Mouse (Mus musculus) stomach, postnatal 0 days (tissue): ENCODE results near the gene Klhdc8a. TPM values are rescaled to one million over a fixed set of nuclear protein-coding genes. Genes with fewer than 3 reads are reported as not detected.
A peak's percentile ranks its signal among the peaks of the same experiment; 100 is the strongest.

ENCODE experiments used
- ATAC-seq: fragments of 200-750 bp; cut with Nextera tagmentation; 2 replicates; pipeline ENCODE4 v1.8.0; 2017; ENCODE audit not compliant: low FRiP score, low TSS enrichment
- DNase-seq: peaks from one replicate; pipeline ENCODE4 v3.0.0-alpha.2; 2016; ENCODE audit warnings: low spot score
- H3K27ac ChIP-seq: fragments of 300-500 bp; sonication (generic); replicated peaks from 2 replicates; pipeline ENCODE4 v1.5.1; 2014; ENCODE audit warnings: mild to moderate bottlenecking, control low read depth
- H3K27me3 ChIP-seq: fragments of 300-500 bp; sonication (generic); 2 replicates; pipeline ENCODE4 v1.6.1; 2014; ENCODE audit warnings: low read length; ENCODE audit not compliant: control insufficient read depth, insufficient read depth
- H3K36me3 ChIP-seq: fragments of 300-500 bp; sonication (generic); 2 replicates; pipeline ENCODE4 v1.6.1; 2014; ENCODE audit warnings: low read length, mixed read lengths; ENCODE audit not compliant: control insufficient read depth, insufficient read depth
- H3K4me1 ChIP-seq: fragments of 300-500 bp; sonication (generic); replicated peaks from 2 replicates; pipeline ENCODE4 v1.6.1; 2014; ENCODE audit warnings: antibody characterized with exemption; ENCODE audit not compliant: control insufficient read depth, insufficient read depth
- H3K4me2 ChIP-seq: fragments of 300-500 bp; sonication (generic); replicated peaks from 2 replicates; pipeline ENCODE4 v1.6.1; 2014; ENCODE audit warnings: low read depth, mild to moderate bottlenecking, control low read depth, moderate library complexity
- H3K4me3 ChIP-seq: fragments of 300-500 bp; sonication (generic); 2 replicates; pipeline ENCODE4 v1.5.1; 2014; ENCODE audit warnings: low read depth, low read length, control low read depth
- H3K9ac ChIP-seq: fragments of 300-500 bp; sonication (generic); 2 replicates; pipeline ENCODE4 v1.6.1; 2014; ENCODE audit warnings: mild to moderate bottlenecking, low read length, control low read depth, mixed read lengths
- H3K9me3 ChIP-seq: fragments of 300-500 bp; sonication (generic); 2 replicates; pipeline ENCODE4 v1.6.1; 2016; ENCODE audit warnings: low read length; ENCODE audit not compliant: control insufficient read depth
- CTCF ChIP-seq: IDR thresholded peaks from 2 replicates; pipeline ENCODE4 v1.5.1; 2016; ENCODE audit warnings: antibody characterized with exemption, low read depth, mild to moderate bottlenecking, moderate library complexity
- EP300 ChIP-seq: optimal IDR thresholded peaks from 2 replicates; pipeline ENCODE3; 2016; ENCODE audit warnings: antibody characterized with exemption
- WGBS: fragments of 180-500 bp; shearing (Covaris S2); extraction: QIAGEN DNeasy Blood & Tissue Kit; methylation state at CpG from one replicate; pipeline ENCODE4 v1.1.7; 2014; 5-methylcytosine and 5-hydroxymethylcytosine counted together
- polyA plus RNA-seq: library from polyadenylated mRNA; unstranded; fragments of >200 nt; fragmentation: Nextera tagmentation; extraction: Ambion mirVana; gene quantifications from 2 replicates; pipeline ENCODE4 v1.2.1, GENCODE M21; 2015

Klhdc8a gene
- polyA plus RNA-seq, 1 experiment from 2014 or later: 0.34 TPM

GRCm38 (mm10) chr1:132292318-132293129, 5.9 kb upstream of the Klhdc8a start:
- H3K9ac ChIP-seq: no peak overlapping the region
- no peak overlapping the region for H3K4me3 ChIP-seq
- H3K4me1 ChIP-seq: peaks cover 5% of the 10 kb centered on the region; the same call in 1 of the 2 replicates
- TF ChIP-seq EP300 (no peak), CTCF (peak; percentile 63)
- H3K27me3 ChIP-seq: no peaks in the 10 kb centered on the region
- H3K9me3 ChIP-seq: no peaks in the 10 kb centered on the region
- DNase-seq: peak; percentile 45
- H3K27ac ChIP-seq: peak overlapping the region; percentile 45; the same call in 1 of the 2 replicates
- no peaks in the 10 kb centered on the region for H3K36me3 ChIP-seq
- WGBS: 33% methylated on average over 21 of the region's 21 CpGs
- ATAC-seq: no peak
- no peak overlapping the region for H3K4me2 ChIP-seq

- peaks cover 10% of the 10 kb centered on the region; the same call in 1 of the 2 replicates for H3K4me1 ChIP-seq
- no peak overlapping the region for H3K4me3 ChIP-seq
- no peaks in the 10 kb centered on the region for H3K36me3 ChIP-seq
- no peak for DNase-seq
- ATAC-seq: no peak
- 76% methylated on average over 7 of the region's 7 CpGs for WGBS
- H3K4me2 ChIP-seq: no peak overlapping the region
- H3K9ac ChIP-seq: no peak overlapping the region
- no peaks in the 10 kb centered on the region for H3K9me3 ChIP-seq
- no peaks in the 10 kb centered on the region for H3K27me3 ChIP-seq
- no peak overlapping the region for H3K27ac ChIP-seq
- no peak for TF ChIP-seq CTCF
- TF ChIP-seq EP300: no peak
These were observed 2.9 kb upstream of the Klhdc8a start for GRCm38 (mm10) chr1:132295506-132295905.

DNA sequence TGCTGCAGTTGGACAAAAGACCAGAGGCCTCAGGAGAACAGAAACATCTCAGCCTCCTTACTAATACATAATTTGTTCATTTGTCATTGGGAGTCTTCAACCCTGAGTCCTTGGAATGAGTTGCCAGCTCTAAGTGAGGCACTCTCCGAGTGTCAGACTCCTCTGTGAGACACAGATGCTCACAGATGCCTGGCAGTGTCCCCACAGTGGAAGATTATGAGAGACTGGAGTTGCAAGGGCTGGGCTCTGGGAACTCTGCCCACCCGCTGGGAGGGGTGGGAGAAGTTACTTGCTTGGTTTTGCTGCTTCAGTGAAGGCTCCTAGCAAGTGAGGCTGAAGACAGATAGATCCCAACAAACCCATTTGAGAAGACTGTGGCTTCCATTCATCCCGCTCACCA, 2.4 kb upstream of the Klhdc8a start:
- H3K4me1 ChIP-seq: peaks cover 10% of the 10 kb centered on the region; the same call in 1 of the 2 replicates
- no peaks in the 10 kb centered on the region for H3K36me3 ChIP-seq
- ATAC-seq: no peak
- no peaks in the 10 kb centered on the region for H3K9me3 ChIP-seq
- no peak overlapping the region for H3K9ac ChIP-seq
- H3K4me2 ChIP-seq: no peak overlapping the region
- TF ChIP-seq EP300 (no peak), CTCF (no peak)
- H3K27me3 ChIP-seq: no peaks in the 10 kb centered on the region
- no peak overlapping the region for H3K4me3 ChIP-seq
- no peak overlapping the region for H3K27ac ChIP-seq
- 59% methylated on average over 3 of the region's 3 CpGs for WGBS
- no peak for DNase-seq

DNA sequence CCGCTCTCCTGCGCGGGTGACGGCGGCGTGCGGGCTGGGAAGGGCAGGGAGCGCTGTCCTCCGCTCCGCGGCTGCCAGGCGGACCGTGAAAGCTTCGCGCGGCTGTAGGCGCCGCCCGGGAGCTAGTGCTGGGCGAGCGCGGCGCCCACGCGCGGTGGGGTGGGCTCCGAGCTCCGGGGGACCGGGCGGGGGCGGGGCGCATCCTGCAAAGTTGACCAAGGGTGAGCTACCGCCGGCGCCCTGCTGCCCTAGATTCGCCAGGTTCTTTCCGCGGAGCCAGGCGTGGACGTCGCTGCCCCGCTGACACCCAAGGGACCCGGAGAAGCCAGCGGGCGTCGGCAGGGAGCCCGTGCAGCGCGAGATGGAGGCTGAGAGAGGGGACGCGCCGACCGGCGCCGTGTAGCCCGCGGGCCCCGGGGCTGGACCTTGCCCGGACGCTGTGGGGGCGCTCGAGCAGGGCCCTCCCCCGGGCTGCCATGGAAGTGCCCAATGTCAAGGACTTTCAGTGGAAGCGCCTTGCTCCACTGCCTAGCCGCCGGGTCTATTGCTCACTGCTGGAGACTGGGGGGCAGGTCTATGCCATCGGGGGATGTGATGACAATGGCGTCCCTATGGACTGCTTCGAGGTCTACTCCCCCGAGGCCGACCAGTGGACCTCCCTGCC, 507 bp downstream of the Klhdc8a start:
- ATAC-seq (peak; percentile 61), DNase-seq (peak; percentile 47)
- TF ChIP-seq EP300: no peak
- peak; percentile 9; the same call in 1 of the 2 replicates for TF ChIP-seq CTCF
- Histone ChIP-seq H3K36me3 (no peaks in the 10 kb centered on the region), H3K4me2 (peak overlapping the region; percentile 95), H3K27me3 (no peaks in the 10 kb centered on the region), H3K4me3 (peak overlapping the region; percentile 52), H3K27ac (no peak overlapping the region), H3K9me3 (no peaks in the 10 kb centered on the region), H3K9ac (peak overlapping the region; percentile 56), H3K4me1 (0 out of 2 replicates have a peak, but pooled peaks cover 5% of the 10 kb centered on the region)
- 2% methylated on average over 39 of the region's 71 CpGs for WGBS

GRCm38 (mm10) chr1:132299744-132300143, 1.3 kb downstream of the Klhdc8a start:
- no peak for ATAC-seq
- TF ChIP-seq CTCF (no peak), EP300 (no peak)
- no peak overlapping the region for H3K4me2 ChIP-seq
- H3K27ac ChIP-seq: no peak overlapping the region
- H3K4me1 ChIP-seq: 0 out of 2 replicates have a peak, but pooled peaks cover 5% of the 10 kb centered on the region
- no peak overlapping the region for H3K4me3 ChIP-seq
- no peaks in the 10 kb centered on the region for H3K36me3 ChIP-seq
- H3K9ac ChIP-seq: no peak overlapping the region
- no peaks in the 10 kb centered on the region for H3K27me3 ChIP-seq
- no peak for DNase-seq
- WGBS: 71% methylated on average over 5 of the region's 5 CpGs
- no peaks in the 10 kb centered on the region for H3K9me3 ChIP-seq
